Mouse (Mus musculus) small intestine, adult 2 months (tissue): ENCODE measurements around the gene Paqr6. TPM values are rescaled to one million over a fixed set of nuclear protein-coding genes. Genes with fewer than 3 reads are reported as not detected.

Experiments
- H3K27ac ChIP-seq: fragments of 200-500 bp; 2 replicates; pipeline ENCODE4 v1.5.1; 2012; ENCODE audit warnings: low read depth, low read length, control low read depth, inconsistent platforms; ENCODE audit not compliant: insufficient read depth
- H3K27me3 ChIP-seq: fragments of 200-500 bp; 2 replicates; pipeline ENCODE4 v1.6.1; 2012; ENCODE audit warnings: mild to moderate bottlenecking, moderate library complexity, low read length, inconsistent platforms; ENCODE audit not compliant: control insufficient read depth, insufficient read depth
- H3K36me3 ChIP-seq: fragments of 200-500 bp; 2 replicates; pipeline ENCODE4 v1.6.1; 2012; ENCODE audit warnings: mild to moderate bottlenecking, low read length, control low read depth, inconsistent platforms; ENCODE audit not compliant: control insufficient read depth, insufficient read depth
- H3K4me1 ChIP-seq: fragments of 200-500 bp; 2 replicates; pipeline ENCODE4 v1.6.1; 2012; ENCODE audit warnings: low read length, inconsistent platforms, mixed read lengths; ENCODE audit not compliant: control insufficient read depth, insufficient read depth, insufficient read length
- H3K4me3 ChIP-seq: fragments of 200-500 bp; 2 replicates; pipeline ENCODE4 v1.5.1; 2012; ENCODE audit warnings: low read depth, mild to moderate bottlenecking, control low read depth, inconsistent platforms, low read length, moderate library complexity
- CTCF ChIP-seq: fragments of 200-500 bp; IDR thresholded peaks from 2 replicates; pipeline ENCODE4 v1.5.1; 2012; ENCODE audit warnings: low read depth, mild to moderate bottlenecking, control low read depth, inconsistent platforms, low read length, moderate library complexity, mixed read lengths; ENCODE audit not compliant: insufficient replicate concordance, insufficient read length; ENCODE audit errors: extremely low read depth
- POLR2A ChIP-seq: fragments of 200-500 bp; IDR thresholded peaks from 2 replicates; pipeline ENCODE4 v1.6.1; 2012; ENCODE audit warnings: low read depth, mild to moderate bottlenecking, control low read depth, inconsistent platforms, low read length, moderate library complexity
- WGBS: fragments of 180-500 bp; shearing (Covaris S2); methylation state at CpG from one replicate; pipeline ENCODE4 v1.1.7; 2018; 5-methylcytosine and 5-hydroxymethylcytosine counted together
- polyA plus RNA-seq: library from polyadenylated mRNA; depleted of rRNA; stranded (reverse); fragments of >200 nt; gene quantifications from 2 replicates; pipeline ENCODE4 v1.2.3, GENCODE M21; 2012

Paqr6 gene
- polyA plus RNA-seq, 1 experiment = 1.5 TPM

DNA sequence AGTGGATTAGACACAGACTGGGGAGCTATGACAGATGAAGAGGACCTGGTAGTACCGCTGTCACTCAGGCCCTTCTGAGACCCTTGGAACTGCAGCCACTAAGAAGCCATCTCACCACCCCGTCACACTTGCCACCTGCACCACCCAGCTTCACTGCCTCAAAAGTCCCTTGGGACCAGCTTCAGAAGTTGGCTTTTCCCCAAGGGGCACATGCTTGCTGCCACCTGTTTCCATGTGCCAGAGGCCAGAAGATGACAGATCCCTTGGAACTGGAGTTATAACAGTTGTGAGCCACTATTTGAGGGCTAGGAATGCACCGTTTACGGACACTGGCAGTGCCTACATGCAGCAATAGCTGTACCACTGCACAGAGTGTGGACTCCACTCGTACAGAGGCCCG, 30.9 kb downstream of the Paqr6 start:
- no peak overlapping the region for H3K27ac ChIP-seq
- peaks cover 9% of the 10 kb centered on the region for H3K27me3 ChIP-seq
- TF ChIP-seq POLR2A = no peak
- no peak for TF ChIP-seq CTCF
- peak overlapping the region; percentile 8; the same call in 1 of the 2 replicates for H3K4me3 ChIP-seq
- H3K36me3 ChIP-seq = peaks cover 12% of the 10 kb centered on the region
- no peaks in the 10 kb centered on the region for H3K4me1 ChIP-seq
- 93% methylated on average over 6 of the region's 6 CpGs for WGBS

DNA sequence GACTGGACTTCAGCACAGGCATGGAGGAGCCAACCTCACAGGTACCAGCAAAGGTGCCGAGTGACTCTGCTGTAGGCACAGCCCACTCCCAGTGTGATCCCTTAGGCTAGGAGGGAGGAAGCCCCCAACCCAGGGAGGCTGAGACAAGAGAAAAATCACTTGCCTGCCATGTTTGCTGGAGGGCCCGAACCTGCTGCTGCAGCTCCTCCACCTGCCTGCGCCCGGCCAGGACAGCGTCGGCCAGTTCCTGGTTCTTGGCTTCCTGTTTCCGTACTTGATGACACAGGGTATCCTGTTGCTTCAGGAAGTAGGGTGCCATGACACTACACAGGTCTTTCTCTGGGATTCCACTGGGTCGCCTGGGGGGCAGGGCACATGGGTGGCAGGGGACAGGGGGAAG, 31.4 kb downstream of the Paqr6 start:
- H3K36me3 ChIP-seq = peaks cover 13% of the 10 kb centered on the region; the same call in 1 of the 2 replicates
- TF ChIP-seq CTCF (no peak), POLR2A (no peak)
- H3K27ac ChIP-seq = no peak overlapping the region
- WGBS = 83% methylated on average over 8 of the region's 8 CpGs
- peaks cover 5% of the 10 kb centered on the region; the same call in 1 of the 2 replicates for H3K27me3 ChIP-seq
- peak overlapping the region; percentile 8; the same call in 1 of the 2 replicates for H3K4me3 ChIP-seq
- H3K4me1 ChIP-seq = no peaks in the 10 kb centered on the region

- no peak for TF ChIP-seq POLR2A
- TF ChIP-seq CTCF = no peak
- no peaks in the 10 kb centered on the region for H3K4me1 ChIP-seq
- peaks cover 14% of the 10 kb centered on the region; the same call in 1 of the 2 replicates for H3K36me3 ChIP-seq
- H3K4me3 ChIP-seq = no peak overlapping the region
- H3K27me3 ChIP-seq = no peaks in the 10 kb centered on the region
- 89% methylated on average over 2 of the region's 2 CpGs for WGBS
- no peak overlapping the region for H3K27ac ChIP-seq
Observed at GRCm38 (mm10) chr3:88398666-88399065, 34.3 kb downstream of the Paqr6 start.

DNA sequence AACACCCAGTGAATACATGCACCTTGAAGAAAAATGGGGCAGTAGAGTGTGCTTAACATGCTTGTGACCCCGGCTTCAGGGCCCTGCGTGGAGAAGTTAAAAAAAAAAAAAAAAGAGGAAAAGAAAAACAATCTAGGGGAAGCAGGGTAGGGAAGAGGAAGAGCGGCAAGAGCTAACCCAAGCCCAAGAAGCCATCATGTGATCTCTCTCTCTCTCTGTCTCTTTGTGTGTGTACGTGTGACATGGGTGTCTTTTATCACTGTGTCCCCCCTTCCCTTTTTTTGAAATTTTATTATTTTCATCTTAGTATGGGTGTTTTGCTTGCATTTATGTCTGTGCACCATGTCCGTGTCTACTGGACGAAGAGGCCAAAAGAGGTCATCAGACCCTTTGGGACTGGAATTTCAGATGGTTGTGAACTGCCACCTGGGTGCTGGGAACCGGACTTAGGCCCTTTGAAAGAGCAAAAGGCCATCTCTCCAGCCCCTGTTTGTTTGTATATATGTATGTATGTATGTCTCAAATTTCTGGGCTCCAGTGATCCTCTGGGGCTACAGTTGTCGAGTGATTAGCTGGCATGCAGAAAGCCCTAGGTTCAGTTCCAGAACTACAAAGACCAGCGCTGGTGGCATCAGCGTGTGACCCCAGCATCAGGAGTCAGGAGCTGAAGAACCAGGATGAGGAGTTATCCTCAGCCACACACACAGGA, 39.3 kb downstream of the Paqr6 start:
- Histone ChIP-seq H3K27me3 (no peaks in the 10 kb centered on the region), H3K4me1 (peaks cover 9% of the 10 kb centered on the region; the same call in 1 of the 2 replicates), H3K4me3 (no peak overlapping the region), H3K36me3 (peaks cover 8% of the 10 kb centered on the region; the same call in 1 of the 2 replicates), H3K27ac (no peak overlapping the region)
- TF ChIP-seq CTCF (no peak), POLR2A (no peak)
- WGBS = 91% methylated on average over 10 of the region's 10 CpGs

DNA sequence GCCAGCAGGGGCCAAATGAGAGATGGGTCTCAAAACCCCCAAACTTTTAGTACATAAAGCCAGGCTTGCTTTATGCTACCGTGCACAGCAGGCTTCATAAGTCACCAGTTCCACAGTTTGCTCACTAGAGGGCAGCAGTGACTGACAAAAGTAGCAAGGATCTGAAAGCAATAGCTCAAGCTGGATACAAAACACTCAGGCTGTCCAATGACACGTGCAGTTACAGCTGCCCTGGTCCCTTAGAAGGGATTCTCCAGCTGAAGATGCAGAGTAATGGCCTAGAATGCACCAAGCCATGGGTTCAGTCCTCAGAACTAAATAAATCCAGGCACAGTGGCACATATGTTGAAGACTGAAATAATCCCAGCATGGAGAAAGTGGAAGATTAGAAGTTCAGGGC, 42.7 kb downstream of the Paqr6 start:
- TF ChIP-seq POLR2A = no peak
- peak; percentile 45; the same call in 1 of the 2 replicates for TF ChIP-seq CTCF
- Histone ChIP-seq H3K4me1 (peaks cover 21% of the 10 kb centered on the region; the same call in 1 of the 2 replicates), H3K27me3 (no peaks in the 10 kb centered on the region), H3K36me3 (peaks cover 6% of the 10 kb centered on the region), H3K27ac (no peak overlapping the region), H3K4me3 (no peak overlapping the region)
- 1% methylated on average over 2 of the region's 2 CpGs for WGBS

- WGBS = 45% methylated on average over 7 of the region's 7 CpGs
- Histone ChIP-seq H3K4me1 (peaks cover 24% of the 10 kb centered on the region; the same call in 1 of the 2 replicates), H3K27me3 (no peaks in the 10 kb centered on the region), H3K36me3 (peaks cover 10% of the 10 kb centered on the region), H3K4me3 (no peak overlapping the region), H3K27ac (no peak overlapping the region)
- no peak for TF ChIP-seq CTCF
- TF ChIP-seq POLR2A = no peak
Observed at GRCm38 (mm10) chr3:88407529-88407928, 43.1 kb downstream of the Paqr6 start.

DNA sequence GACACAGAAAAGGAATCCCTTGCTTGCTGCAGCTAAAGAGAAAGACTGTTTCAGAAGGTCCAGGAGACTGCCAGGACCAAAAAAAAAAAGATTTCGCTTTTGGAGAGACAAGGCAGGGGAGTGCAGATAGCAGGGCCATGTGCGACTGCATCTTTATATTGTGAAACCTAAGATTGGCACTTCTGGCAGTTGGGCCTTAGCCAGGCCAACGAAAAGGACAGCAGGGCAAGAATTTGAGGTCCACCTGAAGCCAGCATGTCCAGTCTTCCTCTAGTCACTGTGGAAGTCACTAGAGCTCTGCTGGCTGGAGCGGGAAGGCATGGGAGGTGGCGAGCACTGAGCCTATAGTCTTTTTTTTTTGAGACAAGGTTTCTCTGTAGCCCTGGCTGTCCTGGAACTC, 44.6 kb downstream of the Paqr6 start:
- peaks cover 16% of the 10 kb centered on the region for H3K36me3 ChIP-seq
- peak overlapping the region; percentile 15 for H3K4me3 ChIP-seq
- no peaks in the 10 kb centered on the region for H3K27me3 ChIP-seq
- H3K27ac ChIP-seq = no peak overlapping the region
- WGBS = 24% methylated on average over 5 of the region's 5 CpGs
- H3K4me1 ChIP-seq = peaks cover 26% of the 10 kb centered on the region; the same call in 1 of the 2 replicates
- TF ChIP-seq CTCF = no peak
- TF ChIP-seq POLR2A = no peak
